Mouse (Mus musculus): Measurements from ENCODE around the gene Larp4b. TPM values are rescaled to one million over a fixed set of nuclear protein-coding genes. Genes with fewer than 3 reads are reported as not detected.
A peak's percentile ranks its signal among the peaks of the same experiment; 100 is the strongest.

Larp4b gene
- total and polyA plus RNA-seq, 3 experiments, result 17.0 to 75.3 (median 67.4) TPM

GRCm38 (mm10) chr13:9148830-9149229 lies 55.1 kb downstream of the Larp4b start:
- intact Hi-C loops (cut with DNase I), result loop anchor here (5.0 kb wide), 1 partner anchor 152 kb away; the partner anchor contains the start of gene Gtpbp4
- TF ChIP-seq EP300 (IDR thresholded peaks at IDR 0.05; ENCODE audit: insufficient read depth, low read depth, low read length), result no peak
- no peak for TF ChIP-seq POLR2A (IDR thresholded peaks at IDR 0.05; ENCODE audit: insufficient read depth, low read depth, low read length)
- no peak for TF ChIP-seq CTCF (IDR thresholded peaks at IDR 0.05)
- Histone ChIP-seq H3K4me1 (ENCODE audit: control insufficient read depth, insufficient read depth, low read length) (no peaks in the 10 kb centered on the region; the same call in 1 of the 2 replicates), H3K36me3 (ENCODE audit: control insufficient read depth, insufficient read depth, low read length) (peaks cover 26% of the 10 kb centered on the region), H3K27ac (peak overlapping the region; percentile 2), H3K4me3 (no peak overlapping the region), H3K27me3 (ENCODE audit: control insufficient read depth, insufficient read depth, low read length) (no peaks in the 10 kb centered on the region), H3K9ac (ENCODE audit: low read depth, low read length) (no peak overlapping the region), H3K79me2 (replicated peaks; ENCODE audit: control insufficient read depth, insufficient read depth, low read length) (peaks cover 1% of the 10 kb centered on the region; the same call in 1 of the 2 replicates)
- peak in 1 of 2 experiments; percentile 22 for DNase-seq
- WGBS, result 50% methylated on average over 2 of the region's 2 CpGs

GRCm38 (mm10) chr13:9149473-9150217 lies 56.0 kb downstream of the Larp4b start:
- Histone ChIP-seq H3K36me3 (ENCODE audit: control insufficient read depth, insufficient read depth, low read length) (peaks cover 26% of the 10 kb centered on the region), H3K79me2 (replicated peaks; ENCODE audit: control insufficient read depth, insufficient read depth, low read length) (peaks cover 1% of the 10 kb centered on the region; the same call in 1 of the 2 replicates), H3K27ac (peak overlapping the region; percentile 2; the same call in 1 of the 2 replicates), H3K9ac (ENCODE audit: low read depth, low read length) (no peak overlapping the region), H3K27me3 (ENCODE audit: control insufficient read depth, insufficient read depth, low read length) (no peaks in the 10 kb centered on the region), H3K4me1 (ENCODE audit: control insufficient read depth, insufficient read depth, low read length) (no peaks in the 10 kb centered on the region; the same call in 1 of the 2 replicates), H3K4me3 (no peak overlapping the region)
- DNase-seq, result no peak
- intact Hi-C loops (cut with DNase I), result loop anchor here (5.0 kb wide), 1 partner anchor 152 kb away; the partner anchor contains the start of gene Gtpbp4
- TF ChIP-seq POLR2A (IDR thresholded peaks at IDR 0.05; ENCODE audit: insufficient read depth, low read depth, low read length) (no peak), EP300 (IDR thresholded peaks at IDR 0.05; ENCODE audit: insufficient read depth, low read depth, low read length) (no peak), CTCF (IDR thresholded peaks at IDR 0.05) (no peak)
- WGBS, result 60% methylated on average over 7 of the region's 7 CpGs

DNA sequence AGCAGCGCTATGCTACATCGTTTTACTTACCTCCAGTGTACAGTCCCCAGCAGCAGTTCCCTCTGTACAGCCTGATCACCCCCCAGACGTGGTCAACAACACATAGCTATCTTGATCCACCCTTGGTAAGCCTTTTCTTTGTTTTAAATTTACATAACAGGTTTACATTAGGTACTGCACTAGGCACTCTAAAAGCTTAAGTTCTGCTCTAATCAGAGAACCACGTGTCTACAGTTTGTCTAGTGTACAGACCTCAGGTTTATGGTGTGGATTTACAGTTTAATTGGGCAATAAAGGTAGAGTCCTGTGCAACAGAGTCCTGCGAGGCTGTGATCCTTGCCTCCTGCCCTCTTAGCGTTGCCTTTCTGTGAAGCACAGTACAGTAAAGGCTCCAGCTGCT lies 57.4 kb downstream of the Larp4b start:
- no peak for TF ChIP-seq CTCF (IDR thresholded peaks at IDR 0.05)
- no peak for TF ChIP-seq EP300 (IDR thresholded peaks at IDR 0.05; ENCODE audit: insufficient read depth, low read depth, low read length)
- no peak overlapping the region for H3K27ac ChIP-seq
- intact Hi-C loops (cut with DNase I), result no loop called here
- H3K4me3 ChIP-seq, result no peak overlapping the region
- no peak overlapping the region for H3K9ac ChIP-seq (ENCODE audit: low read depth, low read length)
- no peak for DNase-seq
- H3K27me3 ChIP-seq (ENCODE audit: control insufficient read depth, insufficient read depth, low read length), result no peaks in the 10 kb centered on the region
- 94% methylated on average over 6 of the region's 6 CpGs for WGBS
- H3K79me2 ChIP-seq (replicated peaks; ENCODE audit: control insufficient read depth, insufficient read depth, low read length), result peaks cover 1% of the 10 kb centered on the region; the same call in 1 of the 2 replicates
- H3K4me1 ChIP-seq (ENCODE audit: control insufficient read depth, insufficient read depth, low read length), result no peaks in the 10 kb centered on the region; the same call in 1 of the 2 replicates
- H3K36me3 ChIP-seq (ENCODE audit: control insufficient read depth, insufficient read depth, low read length), result peaks cover 22% of the 10 kb centered on the region

DNA sequence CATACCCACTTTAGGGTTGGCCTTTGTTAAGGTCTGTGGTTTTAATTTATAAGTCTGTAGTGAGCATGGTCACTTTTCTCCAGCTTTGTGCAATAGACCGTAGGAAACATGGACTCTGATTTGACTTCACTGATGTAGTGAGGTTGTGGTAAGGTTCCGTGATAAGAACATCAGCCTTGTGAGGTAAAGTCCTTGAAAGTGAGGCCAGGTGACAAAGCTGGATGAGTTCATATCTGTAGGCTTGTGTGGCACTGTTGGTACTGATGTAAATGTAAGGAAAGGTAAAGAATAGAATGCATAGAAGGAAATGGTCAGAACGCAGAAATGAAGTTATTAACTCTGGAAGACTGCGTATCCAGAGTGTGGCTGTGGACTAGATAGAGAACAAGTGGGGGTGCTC lies 57.9 kb downstream of the Larp4b start:
- H3K27me3 ChIP-seq (ENCODE audit: control insufficient read depth, insufficient read depth, low read length), result no peaks in the 10 kb centered on the region
- H3K79me2 ChIP-seq (replicated peaks; ENCODE audit: control insufficient read depth, insufficient read depth, low read length), result peaks cover 1% of the 10 kb centered on the region; the same call in 1 of the 2 replicates
- 96% methylated on average over 4 of the region's 4 CpGs for WGBS
- no peak for TF ChIP-seq EP300 (IDR thresholded peaks at IDR 0.05; ENCODE audit: insufficient read depth, low read depth, low read length)
- no peak for TF ChIP-seq POLR2A (IDR thresholded peaks at IDR 0.05; ENCODE audit: insufficient read depth, low read depth, low read length)
- TF ChIP-seq CTCF (IDR thresholded peaks at IDR 0.05), result no peak
- H3K9ac ChIP-seq (ENCODE audit: low read depth, low read length), result no peak overlapping the region
- intact Hi-C loops (cut with DNase I), result no loop called here
- no peak overlapping the region for H3K4me3 ChIP-seq
- no peaks in the 10 kb centered on the region; the same call in 1 of the 2 replicates for H3K4me1 ChIP-seq (ENCODE audit: control insufficient read depth, insufficient read depth, low read length)
- H3K27ac ChIP-seq, result no peak overlapping the region
- H3K36me3 ChIP-seq (ENCODE audit: control insufficient read depth, insufficient read depth, low read length), result peaks cover 22% of the 10 kb centered on the region
- no peak for DNase-seq

DNA sequence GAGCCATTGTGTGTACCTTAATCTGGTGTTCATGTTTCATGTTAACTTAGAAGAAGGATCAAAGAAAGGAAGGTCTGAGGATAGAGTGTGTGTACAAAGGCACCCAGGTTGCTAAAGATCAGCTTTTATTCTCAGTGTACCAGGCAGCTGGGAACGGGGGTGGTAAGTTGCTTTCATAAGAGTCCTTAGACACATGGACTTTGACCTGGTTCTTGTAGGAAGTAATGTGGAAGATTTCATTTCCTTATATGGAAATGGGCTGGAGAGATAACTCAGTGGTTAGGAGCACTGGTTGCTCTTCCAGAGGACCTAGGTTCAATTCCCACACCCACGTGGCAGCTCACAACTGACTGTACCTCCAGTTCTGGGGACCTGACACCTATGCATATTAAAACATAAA lies 58.6 kb downstream of the Larp4b start:
- H3K9ac ChIP-seq (ENCODE audit: low read depth, low read length), result no peak overlapping the region
- H3K27me3 ChIP-seq (ENCODE audit: control insufficient read depth, insufficient read depth, low read length), result no peaks in the 10 kb centered on the region
- H3K4me1 ChIP-seq (ENCODE audit: control insufficient read depth, insufficient read depth, low read length), result no peaks in the 10 kb centered on the region; the same call in 1 of the 2 replicates
- TF ChIP-seq EP300 (IDR thresholded peaks at IDR 0.05; ENCODE audit: insufficient read depth, low read depth, low read length) (no peak), POLR2A (IDR thresholded peaks at IDR 0.05; ENCODE audit: insufficient read depth, low read depth, low read length) (no peak), CTCF (IDR thresholded peaks at IDR 0.05) (no peak)
- intact Hi-C loops (cut with DNase I), result no loop called here
- peaks cover 21% of the 10 kb centered on the region for H3K36me3 ChIP-seq (ENCODE audit: control insufficient read depth, insufficient read depth, low read length)
- DNase-seq, result no peak
- peaks cover 1% of the 10 kb centered on the region; the same call in 1 of the 2 replicates for H3K79me2 ChIP-seq (replicated peaks; ENCODE audit: control insufficient read depth, insufficient read depth, low read length)
- H3K27ac ChIP-seq, result no peak overlapping the region
- H3K4me3 ChIP-seq, result no peak overlapping the region
- WGBS, result 68% methylated on average over 2 of the region's 2 CpGs

GRCm38 (mm10) chr13:9153803-9154202 lies 60.1 kb downstream of the Larp4b start:
- no peak for TF ChIP-seq POLR2A (IDR thresholded peaks at IDR 0.05; ENCODE audit: insufficient read depth, low read depth, low read length)
- TF ChIP-seq EP300 (IDR thresholded peaks at IDR 0.05; ENCODE audit: insufficient read depth, low read depth, low read length), result no peak
- TF ChIP-seq CTCF (IDR thresholded peaks at IDR 0.05), result no peak
- DNase-seq, result no peak
- Histone ChIP-seq H3K4me3 (no peak overlapping the region), H3K79me2 (replicated peaks; ENCODE audit: control insufficient read depth, insufficient read depth, low read length) (peaks cover 1% of the 10 kb centered on the region; the same call in 1 of the 2 replicates), H3K27me3 (ENCODE audit: control insufficient read depth, insufficient read depth, low read length) (no peaks in the 10 kb centered on the region), H3K9ac (ENCODE audit: low read depth, low read length) (no peak overlapping the region), H3K4me1 (ENCODE audit: control insufficient read depth, insufficient read depth, low read length) (no peaks in the 10 kb centered on the region; the same call in 1 of the 2 replicates), H3K36me3 (ENCODE audit: control insufficient read depth, insufficient read depth, low read length) (peaks cover 15% of the 10 kb centered on the region), H3K27ac (no peak overlapping the region)
- intact Hi-C loops (cut with DNase I), result no loop called here
- 82% methylated on average over 9 of the region's 9 CpGs for WGBS
